Mouse (Mus musculus): ENCODE measurements at regions not wholly inside any gene's neighbourhood (a gene's known extent, or its start where the extent isn't known, plus 50 kb on each side); places are given as distances from the start of the nearest gene placed in this dataset.

GRCm38 (mm10) chr17:84070596-84070995, 117.2 kb downstream of the Zfp36l2 start:
- Histone ChIP-seq H3K27me3 (ENCODE audit: control insufficient read depth, insufficient read depth, insufficient read length) (no peaks in the 10 kb centered on the region), H3ac (ENCODE audit: control insufficient read depth, insufficient read length) (no peak overlapping the region), H3K79me2 (ENCODE audit: control insufficient read depth, insufficient read depth) (no peaks in the 10 kb centered on the region), H3K4me3 (no peak overlapping the region), H3K4me2 (ENCODE audit: low read depth) (no peak overlapping the region), H3K36me3 (ENCODE audit: control insufficient read depth, insufficient read depth) (no peaks in the 10 kb centered on the region)
- no peak for TF ChIP-seq POLR2A (IDR thresholded peaks at IDR 0.05; ENCODE audit: insufficient read length, low read depth)
- TF ChIP-seq CEBPB (IDR thresholded peaks at IDR 0.05; ENCODE audit: insufficient read depth, poor library complexity, severe bottlenecking): 0 out of 2 replicates have a peak, but pooled peaks have one; percentile 36

DNA sequence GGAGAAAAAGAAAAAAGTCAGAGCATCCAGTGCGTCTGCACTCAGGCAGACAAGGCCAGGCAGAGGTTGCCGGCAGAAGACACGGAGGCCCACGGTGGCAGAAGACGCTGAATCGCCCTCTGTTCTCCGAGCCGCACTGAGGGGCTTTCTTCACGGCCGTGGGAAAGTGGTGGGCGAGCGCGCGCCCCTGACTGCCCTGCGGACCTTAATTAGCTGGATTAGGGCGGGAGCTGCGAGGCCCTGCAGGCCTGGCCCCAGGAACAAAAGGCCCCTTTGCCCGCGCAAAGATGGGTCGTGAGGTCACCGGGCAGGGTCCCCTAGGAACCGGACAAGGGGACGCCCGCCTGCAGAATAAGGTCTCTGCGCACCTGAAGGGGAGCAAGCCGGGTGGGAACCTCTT, 120.6 kb downstream of the Zfp36l2 start:
- Histone ChIP-seq H3K4me3 (no peak overlapping the region), H3K27me3 (ENCODE audit: control insufficient read depth, insufficient read depth, insufficient read length) (no peaks in the 10 kb centered on the region), H3ac (ENCODE audit: control insufficient read depth, insufficient read length) (no peak overlapping the region), H3K4me2 (ENCODE audit: low read depth) (no peak overlapping the region), H3K36me3 (ENCODE audit: control insufficient read depth, insufficient read depth) (no peaks in the 10 kb centered on the region), H3K79me2 (ENCODE audit: control insufficient read depth, insufficient read depth) (no peaks in the 10 kb centered on the region)
- no peak for TF ChIP-seq TCF3 (IDR thresholded peaks at IDR 0.05; ENCODE audit: insufficient read length, low read depth)
- TF ChIP-seq POLR2AphosphoS2 (IDR thresholded peaks at IDR 0.05; ENCODE audit: insufficient read length, low read depth): no peak
- no peak for TF ChIP-seq MYOD1 (IDR thresholded peaks at IDR 0.05; ENCODE audit: control insufficient read depth in 1 of 3, insufficient read length in 2 of 3, low read depth in 2 of 3)
- no peak for TF ChIP-seq MYOG (IDR thresholded peaks at IDR 0.05; ENCODE audit: control insufficient read depth in 1 of 3, insufficient read depth in 1 of 3, insufficient read length in 2 of 3, low read depth in 2 of 3)
- no peak for TF ChIP-seq REST (IDR thresholded peaks at IDR 0.05; ENCODE audit: insufficient read depth, insufficient read length)
- TF ChIP-seq MAX (IDR thresholded peaks at IDR 0.05; ENCODE audit: low read depth): no peak
- TF ChIP-seq CEBPB (IDR thresholded peaks at IDR 0.05; ENCODE audit: insufficient read depth, poor library complexity, severe bottlenecking): no peak
- no peak for TF ChIP-seq SRF (IDR thresholded peaks at IDR 0.05; ENCODE audit: control insufficient read depth, insufficient read length, low read depth)
- TF ChIP-seq E2F4 (IDR thresholded peaks at IDR 0.05; ENCODE audit: insufficient read depth): no peak
- TF ChIP-seq POLR2A (IDR thresholded peaks at IDR 0.05; ENCODE audit: insufficient read length, low read depth): no peak
- TF ChIP-seq TCF12 (IDR thresholded peaks at IDR 0.05; ENCODE audit: insufficient read depth, poor library complexity, severe bottlenecking): no peak
- TF ChIP-seq USF1 (IDR thresholded peaks at IDR 0.05; ENCODE audit: low read depth): no peak

DNA sequence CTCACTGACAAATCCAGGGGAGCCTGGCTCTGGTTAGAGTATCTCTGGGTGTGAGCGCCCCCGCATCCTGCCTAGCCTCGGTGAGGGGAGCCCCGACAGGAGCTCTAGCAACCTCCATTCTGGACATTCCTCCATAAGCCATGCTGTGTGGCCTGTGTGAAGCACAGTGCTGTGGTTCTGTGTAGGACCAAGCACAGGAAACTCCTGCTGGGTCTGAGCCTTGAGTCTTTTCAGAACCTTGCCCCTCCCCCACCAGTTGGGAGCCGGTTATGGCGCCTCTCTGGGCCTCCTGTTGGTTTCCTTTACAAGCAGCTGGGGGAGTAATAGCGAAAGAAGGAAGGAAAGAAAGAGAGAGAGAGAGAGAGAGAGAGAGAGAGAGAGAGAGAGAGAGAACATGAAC, 124.0 kb downstream of the Zfp36l2 start:
- H3K79me2 ChIP-seq (ENCODE audit: control insufficient read depth, insufficient read depth): no peaks in the 10 kb centered on the region
- no peak overlapping the region for H3K4me3 ChIP-seq
- H3K27me3 ChIP-seq (ENCODE audit: control insufficient read depth, insufficient read depth, insufficient read length): no peaks in the 10 kb centered on the region
- no peak for TF ChIP-seq MYOD1 (IDR thresholded peaks at IDR 0.05; ENCODE audit: control insufficient read depth in 1 of 3, insufficient read length in 2 of 3, low read depth in 2 of 3)
- TF ChIP-seq USF1 (IDR thresholded peaks at IDR 0.05; ENCODE audit: low read depth): no peak
- no peak for TF ChIP-seq POLR2AphosphoS2 (IDR thresholded peaks at IDR 0.05; ENCODE audit: insufficient read length, low read depth)
- no peak for TF ChIP-seq SRF (IDR thresholded peaks at IDR 0.05; ENCODE audit: control insufficient read depth, insufficient read length, low read depth)
- no peak for TF ChIP-seq REST (IDR thresholded peaks at IDR 0.05; ENCODE audit: insufficient read depth, insufficient read length)
- TF ChIP-seq CEBPB (IDR thresholded peaks at IDR 0.05; ENCODE audit: insufficient read depth, poor library complexity, severe bottlenecking): no peak
- no peak for TF ChIP-seq TCF12 (IDR thresholded peaks at IDR 0.05; ENCODE audit: insufficient read depth, poor library complexity, severe bottlenecking)
- TF ChIP-seq POLR2A (IDR thresholded peaks at IDR 0.05; ENCODE audit: insufficient read length, low read depth): no peak
- TF ChIP-seq TCF3 (IDR thresholded peaks at IDR 0.05; ENCODE audit: insufficient read length, low read depth): no peak
- no peak for TF ChIP-seq MYOG (IDR thresholded peaks at IDR 0.05; ENCODE audit: control insufficient read depth in 1 of 3, insufficient read depth in 1 of 3, insufficient read length in 2 of 3, low read depth in 2 of 3)
- no peak for TF ChIP-seq MAX (IDR thresholded peaks at IDR 0.05; ENCODE audit: low read depth)
- no peak for TF ChIP-seq E2F4 (IDR thresholded peaks at IDR 0.05; ENCODE audit: insufficient read depth)
- no peak overlapping the region for H3ac ChIP-seq (ENCODE audit: control insufficient read depth, insufficient read length)
- H3K4me2 ChIP-seq (ENCODE audit: low read depth): no peak overlapping the region
- no peaks in the 10 kb centered on the region for H3K36me3 ChIP-seq (ENCODE audit: control insufficient read depth, insufficient read depth)

DNA sequence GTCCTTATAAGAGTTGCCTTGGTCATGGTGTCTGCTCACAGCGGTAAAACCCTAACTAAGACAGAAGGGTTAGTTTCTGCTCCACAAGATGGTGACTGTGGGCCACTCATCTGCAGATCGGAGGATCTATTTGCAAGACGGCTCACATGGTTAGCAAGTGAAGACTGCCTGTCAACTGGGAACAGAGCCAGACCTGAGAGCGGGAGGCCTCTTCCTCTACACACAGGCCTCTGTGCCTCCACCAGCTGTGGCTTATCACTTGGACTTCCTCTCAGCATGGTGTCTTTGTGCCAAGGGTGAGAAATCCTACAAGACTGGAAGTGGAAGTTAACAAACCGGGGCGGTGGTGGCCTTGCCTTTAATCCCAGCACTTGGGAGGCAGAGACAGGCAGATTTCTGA, 126.1 kb downstream of the Zfp36l2 start:
- Histone ChIP-seq H3ac (ENCODE audit: control insufficient read depth, insufficient read length) (no peak overlapping the region), H3K4me3 (no peak overlapping the region), H3K4me2 (ENCODE audit: low read depth) (no peak overlapping the region), H3K79me2 (ENCODE audit: control insufficient read depth, insufficient read depth) (no peaks in the 10 kb centered on the region), H3K27me3 (ENCODE audit: control insufficient read depth, insufficient read depth, insufficient read length) (no peaks in the 10 kb centered on the region), H3K36me3 (ENCODE audit: control insufficient read depth, insufficient read depth) (no peaks in the 10 kb centered on the region)
- TF ChIP-seq SRF (IDR thresholded peaks at IDR 0.05; ENCODE audit: control insufficient read depth, insufficient read length, low read depth): no peak
- no peak for TF ChIP-seq TCF12 (IDR thresholded peaks at IDR 0.05; ENCODE audit: insufficient read depth, poor library complexity, severe bottlenecking)
- no peak for TF ChIP-seq POLR2AphosphoS2 (IDR thresholded peaks at IDR 0.05; ENCODE audit: insufficient read length, low read depth)
- TF ChIP-seq MYOG (IDR thresholded peaks at IDR 0.05; ENCODE audit: control insufficient read depth in 1 of 3, insufficient read depth in 1 of 3, insufficient read length in 2 of 3, low read depth in 2 of 3): no peak
- TF ChIP-seq USF1 (IDR thresholded peaks at IDR 0.05; ENCODE audit: low read depth): no peak
- TF ChIP-seq E2F4 (IDR thresholded peaks at IDR 0.05; ENCODE audit: insufficient read depth): no peak
- TF ChIP-seq CEBPB (IDR thresholded peaks at IDR 0.05; ENCODE audit: insufficient read depth, poor library complexity, severe bottlenecking): no peak
- TF ChIP-seq REST (IDR thresholded peaks at IDR 0.05; ENCODE audit: insufficient read depth, insufficient read length): no peak
- no peak for TF ChIP-seq POLR2A (IDR thresholded peaks at IDR 0.05; ENCODE audit: insufficient read length, low read depth)
- TF ChIP-seq MYOD1 (IDR thresholded peaks at IDR 0.05; ENCODE audit: control insufficient read depth in 1 of 3, insufficient read length in 2 of 3, low read depth in 2 of 3): no peak
- TF ChIP-seq MAX (IDR thresholded peaks at IDR 0.05; ENCODE audit: low read depth): no peak
- no peak for TF ChIP-seq TCF3 (IDR thresholded peaks at IDR 0.05; ENCODE audit: insufficient read length, low read depth)

DNA sequence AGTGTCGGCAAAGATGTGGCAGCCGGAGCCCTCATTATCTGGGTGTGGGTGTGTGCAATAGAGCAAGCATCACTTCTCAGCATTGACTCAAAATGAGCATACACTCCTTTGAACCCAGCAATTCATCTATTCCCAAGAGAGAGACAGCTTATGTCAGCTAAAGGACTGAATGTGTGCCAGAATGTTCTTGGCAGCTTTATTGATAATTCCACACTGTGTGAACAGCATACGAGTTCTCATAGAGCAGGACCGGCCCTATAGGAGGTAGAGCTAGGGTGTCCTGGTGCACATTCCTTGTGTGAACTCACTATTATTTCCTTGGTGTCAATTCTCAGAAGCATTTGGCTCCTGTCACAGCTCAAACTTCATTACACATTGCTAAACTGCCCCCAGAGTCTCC, 131.3 kb downstream of the Zfp36l2 start:
- TF ChIP-seq REST (IDR thresholded peaks at IDR 0.05; ENCODE audit: insufficient read depth, insufficient read length) (no peak), E2F4 (IDR thresholded peaks at IDR 0.05; ENCODE audit: insufficient read depth) (no peak), SRF (IDR thresholded peaks at IDR 0.05; ENCODE audit: control insufficient read depth, insufficient read length, low read depth) (no peak), MYOD1 (IDR thresholded peaks at IDR 0.05; ENCODE audit: control insufficient read depth in 1 of 3, insufficient read length in 2 of 3, low read depth in 2 of 3) (no peak), POLR2AphosphoS2 (IDR thresholded peaks at IDR 0.05; ENCODE audit: insufficient read length, low read depth) (no peak), POLR2A (IDR thresholded peaks at IDR 0.05; ENCODE audit: insufficient read length, low read depth) (no peak), TCF12 (IDR thresholded peaks at IDR 0.05; ENCODE audit: insufficient read depth, poor library complexity, severe bottlenecking) (no peak), USF1 (IDR thresholded peaks at IDR 0.05; ENCODE audit: low read depth) (no peak), CEBPB (IDR thresholded peaks at IDR 0.05; ENCODE audit: insufficient read depth, poor library complexity, severe bottlenecking) (no peak), MYOG (IDR thresholded peaks at IDR 0.05; ENCODE audit: control insufficient read depth in 1 of 3, insufficient read depth in 1 of 3, insufficient read length in 2 of 3, low read depth in 2 of 3) (no peak), MAX (IDR thresholded peaks at IDR 0.05; ENCODE audit: low read depth) (no peak), TCF3 (IDR thresholded peaks at IDR 0.05; ENCODE audit: insufficient read length, low read depth) (no peak)
- Histone ChIP-seq H3K27me3 (ENCODE audit: control insufficient read depth, insufficient read depth, insufficient read length) (no peaks in the 10 kb centered on the region), H3K4me3 (no peak overlapping the region), H3K79me2 (ENCODE audit: control insufficient read depth, insufficient read depth) (no peaks in the 10 kb centered on the region), H3K36me3 (ENCODE audit: control insufficient read depth, insufficient read depth) (no peaks in the 10 kb centered on the region), H3K4me2 (ENCODE audit: low read depth) (no peak overlapping the region), H3ac (ENCODE audit: control insufficient read depth, insufficient read length) (no peak overlapping the region)
